Mouse (Mus musculus): ENCODE data around the gene Ptpdc1.

The Ptpdc1 gene

DNA sequence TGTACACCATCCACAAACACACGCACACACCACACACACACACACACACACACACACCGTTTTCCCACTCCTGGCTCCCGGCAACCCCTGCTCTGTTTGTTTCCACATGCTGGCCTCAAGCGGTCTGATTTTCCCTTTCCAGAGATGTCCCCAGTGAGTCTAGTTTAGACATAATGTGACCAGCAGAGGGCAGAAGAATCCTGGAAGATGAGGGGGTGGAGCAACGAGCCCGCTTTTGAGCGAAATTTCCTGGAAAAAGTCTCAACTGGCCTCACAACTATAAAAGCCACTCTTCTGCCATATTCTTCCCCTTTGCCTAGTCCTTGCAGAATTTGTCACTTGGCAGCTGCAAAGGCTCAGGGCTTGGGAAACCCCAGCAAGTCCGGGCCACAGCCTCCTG lies 30.2 kb upstream of the Ptpdc1 start:
- DNase-seq (ENCODE audit: low read depth, low spot score) = peak; percentile 21

GRCm38 (mm10) chr13:48653788-48654770 lies 28.6 kb upstream of the Ptpdc1 start:
- DNase-seq (ENCODE audit: low read depth, low spot score) = peak; percentile 45

DNA sequence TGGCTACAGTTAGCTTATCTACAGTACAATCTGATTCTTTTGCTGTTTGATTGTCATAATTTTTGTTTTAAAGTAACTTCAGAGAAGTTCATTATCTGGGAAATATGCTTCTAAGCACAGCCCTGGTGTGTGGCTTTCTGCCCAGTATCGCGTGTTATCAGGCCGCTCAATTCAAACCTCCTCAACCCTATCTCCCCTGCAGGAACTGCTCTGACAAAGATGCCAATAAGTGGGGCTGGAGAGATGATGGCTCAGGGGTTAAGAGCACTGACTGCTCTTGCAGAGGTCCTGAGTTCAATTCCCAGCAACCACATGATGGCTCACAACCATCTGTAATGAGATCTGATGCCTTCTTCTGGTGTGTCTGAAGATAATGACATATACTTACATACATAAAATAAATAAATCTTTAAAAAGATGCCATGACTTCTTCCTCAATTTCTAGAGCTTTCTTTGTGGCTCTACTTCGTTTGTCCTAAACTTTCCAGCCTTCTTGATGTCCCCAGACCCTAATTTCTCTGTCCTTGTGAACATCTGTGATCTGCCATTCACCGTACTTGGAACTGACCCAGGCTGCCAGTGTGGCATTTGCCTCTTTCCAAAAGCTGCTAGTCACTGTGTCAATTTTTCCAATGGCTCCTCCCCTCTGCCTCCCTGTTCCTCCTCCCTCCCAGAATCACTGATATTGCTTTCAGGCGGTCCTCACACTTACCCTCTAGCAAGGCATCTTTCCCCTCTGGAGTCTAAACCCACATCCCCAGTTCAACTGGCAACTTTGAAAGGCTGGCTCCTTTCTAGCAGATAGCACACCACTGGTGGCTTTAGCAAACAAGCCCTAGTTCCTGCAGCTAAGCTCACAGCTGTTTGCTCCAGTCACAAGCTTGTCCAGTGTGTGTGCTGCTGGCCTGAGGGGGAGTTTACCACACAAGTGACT lies 25.9 kb upstream of the Ptpdc1 start:
- DNase-seq (ENCODE audit: low read depth, low spot score) = no peak

DNA sequence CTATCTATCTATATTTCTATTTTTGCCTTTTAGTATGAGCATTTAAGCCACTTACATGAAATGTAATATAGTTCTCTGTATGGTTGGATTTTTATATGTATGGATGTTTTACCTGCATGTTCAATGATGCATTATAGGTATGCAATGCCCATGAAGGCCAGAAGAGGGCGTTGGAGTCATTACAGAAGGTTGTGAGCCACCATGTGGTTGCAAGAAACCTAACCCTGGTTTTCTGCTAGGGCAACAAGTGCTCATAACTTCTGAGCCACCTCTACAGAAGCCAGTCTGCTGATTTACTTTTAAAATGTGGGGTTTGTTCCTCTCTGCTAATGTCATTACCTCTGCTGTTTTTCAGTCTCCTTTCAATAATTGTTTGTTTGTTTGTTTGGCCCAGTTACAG lies 25.2 kb upstream of the Ptpdc1 start:
- peak; percentile 20 for DNase-seq (ENCODE audit: low read depth, low spot score)

- no peak for DNase-seq (ENCODE audit: low read depth, low spot score)
Observed at GRCm38 (mm10) chr13:48646696-48647095, 21.2 kb upstream of the Ptpdc1 start.

GRCm38 (mm10) chr13:48643991-48644390 lies 18.5 kb upstream of the Ptpdc1 start:
- no peak for DNase-seq (ENCODE audit: low read depth, low spot score)

- DNase-seq (ENCODE audit: low read depth, low spot score) = no peak
Observed at GRCm38 (mm10) chr13:48643072-48643471, 17.6 kb upstream of the Ptpdc1 start.

DNA sequence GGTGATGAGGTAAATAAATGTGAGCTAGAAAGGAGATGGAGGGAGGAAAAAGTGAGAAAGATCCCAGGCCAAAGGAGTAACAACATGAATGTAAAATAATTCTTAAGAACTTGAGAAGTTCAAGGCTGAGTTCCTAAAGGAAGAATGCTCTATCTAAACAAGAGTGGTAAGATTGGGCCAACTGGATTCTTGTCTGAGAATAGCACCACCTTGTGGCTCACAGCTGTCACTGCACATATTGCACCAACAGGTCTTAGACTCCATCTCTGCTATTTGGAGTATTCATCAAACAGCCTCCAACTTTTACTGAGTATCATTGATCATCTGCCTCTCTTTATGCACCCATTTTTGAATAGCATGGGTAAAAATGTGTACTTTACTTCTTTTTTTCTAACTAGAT lies 14.1 kb upstream of the Ptpdc1 start:
- DNase-seq (ENCODE audit: low read depth, low spot score) = peak; percentile 60

DNA sequence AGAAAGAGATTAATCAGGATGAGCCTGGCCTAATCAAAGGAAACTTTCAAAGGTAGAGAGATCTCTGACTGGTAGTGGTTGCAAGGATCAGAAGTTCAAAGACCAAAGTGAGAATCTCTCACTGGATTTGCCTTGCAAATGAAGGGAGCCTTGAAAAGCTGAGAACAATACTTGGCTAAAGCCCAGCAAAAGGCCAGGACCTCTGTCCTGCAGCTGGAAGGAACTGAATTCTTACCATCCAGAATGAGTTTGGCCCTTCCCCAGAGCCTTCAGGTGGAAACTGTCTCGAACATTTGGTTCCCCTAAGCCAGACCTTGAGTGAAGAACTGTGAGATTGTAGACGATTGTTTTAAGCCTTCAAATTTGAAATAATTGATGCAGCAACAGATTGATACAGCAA lies 12.2 kb upstream of the Ptpdc1 start:
- DNase-seq (ENCODE audit: low read depth, low spot score) = no peak

DNA sequence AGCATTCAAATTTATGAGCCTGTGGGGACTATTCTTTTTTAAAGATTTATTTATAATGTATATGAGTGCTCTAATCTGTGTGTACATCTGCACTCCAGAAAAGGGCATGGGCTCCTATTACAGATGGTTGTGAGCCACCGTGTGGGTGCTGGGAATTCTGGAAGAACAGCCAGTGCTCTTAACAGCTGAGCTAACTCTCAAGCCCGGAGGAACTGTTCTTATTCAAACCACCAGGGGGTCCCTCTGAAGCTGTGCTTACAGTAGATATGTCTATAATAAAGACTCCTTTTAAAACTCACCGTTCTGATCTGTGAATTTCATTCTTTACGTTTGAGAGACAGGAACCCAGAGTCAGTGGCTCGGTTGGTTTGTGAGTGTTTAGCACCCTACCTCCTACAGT lies 6.2 kb upstream of the Ptpdc1 start:
- no peak for DNase-seq (ENCODE audit: low read depth, low spot score)

GRCm38 (mm10) chr13:48624968-48625398 lies 481 bp downstream of the Ptpdc1 start:
- no peak for DNase-seq (ENCODE audit: low read depth, low spot score)

DNA sequence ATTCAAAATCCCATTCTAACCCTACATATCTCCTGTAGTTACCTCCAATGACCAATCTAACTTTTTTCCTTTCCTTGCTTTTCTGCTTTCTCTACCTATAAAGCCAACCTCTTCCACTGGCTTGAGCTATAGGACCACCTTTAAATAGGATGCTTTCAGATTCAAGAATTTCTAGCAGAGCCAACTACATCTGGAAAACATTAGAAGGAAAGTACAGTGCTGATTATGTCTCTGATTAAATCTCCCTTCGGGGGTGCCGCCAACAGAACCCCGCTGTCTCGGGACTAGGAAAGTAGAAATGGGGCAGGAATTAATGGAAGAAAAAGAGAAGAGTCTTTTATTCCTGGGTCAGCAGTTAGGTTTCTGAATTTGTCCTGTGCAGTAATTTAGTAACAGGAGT lies 6.6 kb downstream of the Ptpdc1 start:
- DNase-seq (ENCODE audit: low read depth, low spot score) = no peak

- no peak for DNase-seq (ENCODE audit: low read depth, low spot score)
Observed at GRCm38 (mm10) chr13:48617774-48618173, 7.7 kb downstream of the Ptpdc1 start.

DNA sequence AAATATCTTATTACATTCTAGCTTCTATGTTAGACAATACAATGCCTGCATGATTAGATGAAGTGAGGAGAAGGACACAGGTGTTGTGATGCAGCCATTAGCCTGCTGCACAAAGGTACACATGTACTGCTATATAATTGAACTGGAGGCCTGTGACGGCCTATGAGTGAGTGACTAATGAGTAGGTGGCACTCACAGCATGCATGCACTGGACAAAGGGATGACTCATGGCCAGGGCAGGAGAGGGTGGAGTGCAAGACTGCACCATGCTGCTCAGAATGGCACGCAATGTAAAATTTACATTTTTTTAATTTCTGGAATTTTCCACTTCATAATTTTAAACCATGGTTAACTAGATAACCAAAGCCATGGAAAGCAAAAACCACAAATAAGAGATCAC lies 10.9 kb downstream of the Ptpdc1 start:
- DNase-seq (ENCODE audit: low read depth, low spot score) = no peak

DNA sequence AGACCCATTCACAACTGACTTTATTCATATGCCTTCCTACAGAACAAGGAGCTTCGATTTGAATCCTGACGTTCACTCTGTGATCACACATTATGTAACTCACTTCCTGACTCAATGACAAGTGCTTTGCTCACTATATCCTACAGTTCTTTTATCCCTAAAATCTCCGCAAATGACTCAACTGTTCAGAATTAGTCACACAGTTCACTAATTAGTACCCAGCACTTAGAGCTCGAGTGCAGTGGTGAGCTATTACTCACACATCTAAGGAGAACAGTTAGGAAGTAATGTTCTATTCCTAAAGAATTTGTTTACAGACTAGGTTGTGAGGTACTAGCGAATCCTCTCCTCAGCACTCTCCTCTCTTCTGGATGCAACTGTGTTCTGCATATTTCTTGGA lies 16.4 kb downstream of the Ptpdc1 start:
- DNase-seq (ENCODE audit: low read depth, low spot score) = no peak

GRCm38 (mm10) chr13:48604591-48604990 lies 20.9 kb downstream of the Ptpdc1 start:
- DNase-seq (ENCODE audit: low read depth, low spot score) = no peak

GRCm38 (mm10) chr13:48603296-48603695 lies 22.2 kb downstream of the Ptpdc1 start:
- no peak for DNase-seq (ENCODE audit: low read depth, low spot score)

GRCm38 (mm10) chr13:48594605-48595004 lies 30.9 kb downstream of the Ptpdc1 start:
- no peak for DNase-seq (ENCODE audit: low read depth, low spot score)

DNA sequence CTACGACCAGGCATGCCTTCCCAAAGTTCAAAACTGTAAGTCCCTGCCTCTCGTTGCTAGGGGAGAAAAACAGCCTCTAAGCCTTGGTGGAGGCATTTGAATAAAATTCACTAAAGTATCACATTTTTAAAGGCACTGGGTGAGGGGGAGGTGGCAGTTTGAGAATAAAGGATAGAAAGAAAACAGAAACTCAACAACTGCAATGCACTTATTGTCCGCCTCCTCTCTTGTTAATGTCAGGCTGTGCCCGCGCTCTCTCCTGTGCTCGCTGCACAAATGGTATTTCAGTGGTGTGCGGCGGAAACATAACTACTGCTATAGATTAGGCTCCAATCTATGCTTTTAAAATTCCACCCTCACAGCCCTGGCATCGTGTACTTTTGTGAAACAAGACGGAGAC lies 31.4 kb downstream of the Ptpdc1 start:
- no peak for DNase-seq (ENCODE audit: low read depth, low spot score)

DNA sequence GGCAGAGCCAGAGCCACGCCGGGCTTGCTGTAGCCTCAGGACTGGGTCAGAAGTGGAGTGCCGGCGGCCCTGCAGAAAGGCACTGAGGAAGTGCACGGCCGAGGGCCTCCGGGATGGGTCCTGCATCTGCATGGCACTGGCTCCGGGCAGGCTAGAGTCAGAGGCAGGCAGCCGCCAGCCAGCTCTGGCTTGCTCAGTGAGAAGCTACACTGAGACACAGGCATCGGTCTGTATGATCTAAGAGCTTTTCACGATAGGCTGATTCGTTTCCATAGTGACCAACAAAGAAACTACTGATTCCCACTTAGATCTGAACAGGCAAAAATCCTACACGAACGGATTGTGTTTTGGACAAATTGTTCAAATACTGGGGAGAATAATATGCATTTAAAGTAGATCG lies 32.3 kb downstream of the Ptpdc1 start:
- DNase-seq (ENCODE audit: low read depth, low spot score) = no peak

- DNase-seq (ENCODE audit: low read depth, low spot score) = no peak
Observed at GRCm38 (mm10) chr13:48590743-48591142, 34.7 kb downstream of the Ptpdc1 start.

- no peak for DNase-seq (ENCODE audit: low read depth, low spot score)
Observed at GRCm38 (mm10) chr13:48587354-48587753, 38.1 kb downstream of the Ptpdc1 start.

Measured in CD4-positive helper T cell, adult 2 months (primary cell).